Mouse (Mus musculus) telencephalon, adult 2 months (tissue): ENCODE data around the gene Trex1.

ENCODE experiments used
- DNase-seq: peaks from one replicate; pipeline ENCODE4 v3.0.0-alpha.2; 2011; ENCODE audit warnings: low read depth, low spot score

Gene Trex1

DNA sequence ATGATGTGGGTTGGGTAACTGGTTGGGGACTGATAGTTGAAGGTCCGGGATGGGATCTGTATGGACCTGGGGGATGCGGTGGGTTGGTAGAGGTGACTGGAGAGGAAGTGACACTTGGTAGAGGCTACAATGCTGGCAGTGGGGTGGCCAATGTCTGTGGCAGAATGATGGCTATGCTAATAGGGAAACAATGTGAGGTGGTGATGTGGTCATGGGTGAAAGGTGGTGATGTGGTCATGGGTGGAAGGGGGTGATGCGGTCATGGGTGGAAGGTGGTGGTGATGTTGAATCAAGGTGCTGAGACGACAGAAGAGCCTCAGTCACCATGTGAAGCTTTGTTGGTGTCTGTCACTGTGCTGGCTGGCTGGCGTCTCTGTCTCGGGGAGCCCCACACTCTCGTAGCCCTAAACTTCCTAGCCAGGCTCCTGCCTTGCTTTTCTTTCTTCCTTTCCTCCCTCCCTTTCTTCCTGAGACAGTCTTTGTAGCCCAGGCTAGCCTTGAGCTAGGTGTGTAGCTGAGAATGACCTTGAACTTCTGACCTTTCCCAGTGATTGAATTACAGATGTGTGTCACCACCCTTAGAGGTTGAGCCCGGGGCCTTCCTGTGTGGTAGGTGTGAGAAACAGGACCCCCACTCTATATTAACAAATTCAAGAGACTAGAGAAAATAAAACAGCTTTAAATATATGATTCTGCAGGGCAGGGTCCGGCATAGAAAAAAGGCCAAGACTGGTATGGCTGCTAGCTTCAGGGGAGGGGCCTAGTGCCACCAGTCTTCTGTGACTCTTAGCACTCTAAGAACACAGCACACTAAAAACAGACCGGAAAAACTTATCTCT is 7.7 kb downstream of the Trex1 start:
- no peak for DNase-seq

DNA sequence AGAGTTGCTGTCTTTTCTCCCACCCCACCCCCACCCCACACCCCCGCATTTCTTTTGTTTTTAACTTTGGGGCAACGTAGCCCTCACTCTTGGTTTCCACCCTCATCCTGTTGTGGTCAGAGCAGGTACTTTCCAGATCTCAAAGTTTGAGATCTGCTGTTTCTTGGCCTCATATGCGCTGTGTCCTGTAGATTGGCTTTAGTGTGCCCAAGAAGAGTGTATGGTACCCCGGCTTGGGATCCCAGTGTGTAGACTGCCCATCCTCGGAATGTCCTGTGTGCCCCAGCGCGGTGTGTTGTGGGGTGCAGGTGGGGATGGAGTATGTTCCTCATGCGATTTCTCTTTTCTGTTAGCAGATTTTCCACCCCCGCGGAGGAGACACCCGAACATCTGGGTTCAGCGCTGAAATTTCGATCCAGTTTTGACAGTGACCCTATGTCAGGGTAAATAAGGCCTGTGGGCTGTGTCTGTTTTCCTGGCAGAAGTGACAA is 8.5 kb downstream of the Trex1 start:
- no peak for DNase-seq

DNA sequence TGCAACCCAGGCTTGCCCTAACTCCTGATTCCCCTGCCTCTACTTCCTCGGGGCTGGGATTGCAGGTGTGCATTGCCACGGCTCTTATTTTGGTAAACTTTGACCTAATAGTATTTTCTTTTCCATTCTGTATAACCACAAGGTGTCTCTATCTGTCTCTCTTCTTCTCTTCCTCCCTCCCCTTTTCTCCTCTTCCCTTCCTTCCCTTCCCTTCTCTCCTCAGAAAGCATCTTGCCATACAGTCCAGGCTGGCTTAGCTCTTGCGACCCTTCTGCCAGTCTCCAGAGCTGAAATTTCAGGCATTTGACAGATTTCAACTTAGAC is 8.9 kb downstream of the Trex1 start:
- no peak for DNase-seq

DNA sequence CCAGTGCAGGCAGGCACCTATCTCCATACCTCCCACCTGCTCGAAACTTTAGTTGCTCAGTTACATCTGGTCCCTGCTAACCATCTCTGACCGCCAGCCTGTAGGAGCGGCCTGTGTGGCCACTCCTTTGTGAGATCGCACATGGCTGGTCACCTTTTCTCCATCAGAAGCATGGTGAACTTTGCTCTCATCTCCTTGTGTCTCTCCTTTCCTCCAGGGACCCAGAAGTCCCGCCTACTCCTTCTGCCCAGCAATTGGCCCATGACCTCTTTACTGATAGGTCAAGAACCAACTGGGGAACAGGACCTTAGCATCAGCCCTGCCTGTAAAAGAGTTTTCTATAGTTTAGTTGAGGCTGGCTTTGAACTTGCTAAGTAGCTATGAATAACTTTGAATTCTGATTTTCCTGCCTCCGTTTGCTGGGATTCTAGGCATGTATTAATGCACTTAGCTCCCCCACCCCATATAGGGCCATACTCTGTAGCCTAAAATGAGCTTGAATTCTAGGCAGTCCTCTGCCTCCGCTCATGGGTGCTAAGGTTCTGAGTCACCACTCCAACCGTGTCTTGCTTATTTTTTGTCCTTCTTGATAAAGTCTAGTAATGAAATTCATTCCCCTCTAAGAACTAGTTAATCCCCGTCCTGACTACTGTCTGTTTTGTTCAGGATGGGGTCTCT is 9.4 kb downstream of the Trex1 start:
- DNase-seq, result no peak

DNA sequence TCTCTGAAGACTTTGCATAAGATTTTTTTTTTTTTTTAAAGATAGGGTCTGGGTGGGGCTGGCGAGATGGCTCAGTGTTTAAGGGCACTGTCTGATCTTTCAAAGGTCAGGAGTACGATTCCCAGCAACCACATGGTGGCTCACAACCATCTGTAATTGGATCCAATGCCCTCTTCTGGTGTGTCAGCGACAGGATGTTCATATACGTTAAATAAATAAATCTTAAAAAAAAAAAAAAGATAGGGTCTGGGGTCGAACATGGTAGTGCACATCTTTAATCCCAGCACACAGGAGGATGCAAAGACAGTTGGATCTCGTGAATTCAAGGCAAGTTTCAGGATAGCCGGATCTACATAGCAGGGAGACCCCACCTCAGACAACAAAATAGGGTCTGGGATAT is 10.2 kb downstream of the Trex1 start:
- DNase-seq, result no peak

DNA sequence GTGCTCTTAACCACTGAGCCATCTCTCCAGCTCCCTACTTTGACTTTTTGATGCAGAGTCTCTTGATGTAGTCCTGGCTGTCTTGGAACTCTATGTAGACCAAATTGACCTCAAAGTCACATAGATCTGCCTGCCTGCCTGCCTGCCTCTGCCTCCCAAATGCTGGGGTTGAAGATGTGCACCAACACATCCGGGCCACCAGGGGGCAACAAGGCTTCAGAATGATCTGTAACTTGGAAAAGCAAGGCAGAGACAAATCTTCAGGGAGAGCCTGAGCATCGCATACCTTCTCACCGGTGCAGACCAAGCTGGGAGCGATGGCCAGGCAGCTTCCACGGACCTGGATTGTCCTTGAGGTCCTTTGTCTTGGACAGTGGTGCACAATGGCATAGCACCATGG is 13.2 kb downstream of the Trex1 start:
- no peak for DNase-seq

DNA sequence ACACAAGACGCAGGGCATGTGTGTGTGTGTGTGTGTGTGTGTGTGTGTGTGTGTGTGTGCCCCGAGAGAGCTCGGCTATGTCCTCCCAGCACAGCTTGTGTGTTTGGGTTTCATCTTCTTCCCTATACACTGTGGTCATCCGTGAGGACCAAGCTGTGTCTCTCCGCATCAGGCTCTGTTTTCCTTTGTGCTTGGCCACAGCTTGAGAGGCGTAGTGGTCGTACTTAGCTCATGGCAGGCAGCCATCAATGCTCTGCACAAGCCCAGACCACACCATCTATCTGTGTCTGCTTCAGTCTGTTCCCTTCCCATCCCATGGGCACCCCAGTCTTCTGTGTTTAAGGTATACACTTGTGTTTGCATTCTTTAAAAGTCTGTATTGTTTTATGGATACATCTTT is 18.2 kb downstream of the Trex1 start:
- no peak for DNase-seq

DNA sequence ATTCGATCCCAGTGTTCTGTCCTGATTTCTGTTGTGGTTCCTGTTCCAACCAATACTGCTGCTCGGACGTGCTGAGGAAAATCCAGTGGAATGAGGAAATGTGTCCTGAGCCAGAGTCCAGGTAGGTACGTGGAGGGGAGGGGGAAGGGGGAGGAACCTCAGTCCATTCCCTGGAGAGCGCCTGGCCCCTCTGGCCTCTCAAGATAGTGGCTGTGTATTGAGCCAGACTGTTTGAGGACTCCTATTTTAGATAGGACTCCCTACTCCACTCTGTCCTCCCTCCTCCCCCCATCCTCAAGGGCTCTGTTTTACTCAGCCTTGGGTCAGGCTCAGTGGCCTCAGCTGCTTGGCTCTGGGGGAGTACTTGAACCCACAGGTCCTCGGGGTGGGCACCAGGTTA is 18.6 kb downstream of the Trex1 start:
- no peak for DNase-seq

DNA sequence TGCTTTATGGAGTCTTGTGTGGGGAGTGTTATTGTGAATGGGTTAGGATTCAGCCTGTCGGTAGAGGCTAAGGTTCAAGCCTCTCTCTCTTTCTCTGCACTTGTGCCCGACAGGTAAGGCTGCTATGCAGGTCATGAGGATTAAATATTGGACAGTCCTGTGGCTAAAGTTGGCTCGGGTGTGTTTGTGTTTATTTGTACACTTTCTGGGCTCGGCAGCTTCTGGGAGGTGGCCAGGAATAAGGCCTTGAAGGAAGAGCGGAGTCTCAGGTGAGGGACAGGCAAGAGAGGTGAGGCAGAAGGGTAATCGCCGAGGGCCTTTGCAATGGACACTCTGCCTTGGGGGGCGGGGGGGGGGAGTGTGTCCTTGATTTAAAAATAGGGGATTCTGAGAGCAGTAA is 19.3 kb downstream of the Trex1 start:
- no peak for DNase-seq

DNA sequence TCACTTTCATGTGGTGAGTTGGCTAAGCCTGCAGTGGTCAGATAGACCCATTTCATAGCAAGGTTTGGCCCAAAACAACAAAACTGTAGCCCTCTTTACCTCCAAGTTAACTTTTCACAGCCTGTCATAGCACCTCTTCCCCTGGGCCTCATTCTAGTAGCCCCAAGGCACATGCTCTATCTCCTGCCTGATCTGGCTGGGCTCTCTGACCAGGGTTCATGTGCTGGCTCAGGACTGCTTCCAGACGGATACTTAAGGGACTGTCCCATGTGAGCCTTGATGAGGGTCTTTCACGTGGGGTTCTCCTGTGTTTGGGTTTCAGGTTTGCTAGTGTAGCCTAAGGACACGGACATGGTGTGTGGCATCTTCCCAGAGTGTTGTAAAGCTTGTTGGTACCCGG is 19.9 kb downstream of the Trex1 start:
- no peak for DNase-seq

DNA sequence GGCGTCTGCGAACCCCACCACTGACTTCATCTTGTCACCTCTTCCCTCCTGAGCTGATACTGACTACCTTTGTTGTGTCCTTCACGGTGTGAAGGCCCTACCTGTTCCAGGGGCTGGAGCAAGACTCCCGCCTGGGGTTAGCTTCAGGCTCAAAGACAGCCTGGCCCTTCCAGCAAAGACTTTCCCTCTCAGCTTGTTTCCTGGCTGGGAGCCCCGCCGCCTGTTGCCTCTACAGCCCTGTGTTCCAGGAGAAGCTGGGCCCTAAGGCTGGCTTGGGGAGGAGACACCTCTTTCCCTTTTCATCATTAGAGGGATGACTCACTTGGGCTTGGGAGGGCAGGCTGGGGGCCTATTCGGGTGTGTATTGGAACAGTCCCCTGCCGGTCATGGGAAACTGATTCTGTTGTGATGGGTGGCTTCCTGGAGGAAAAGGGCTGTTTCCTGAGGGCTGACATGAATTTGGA is 20.6 kb downstream of the Trex1 start:
- no peak for DNase-seq

DNA sequence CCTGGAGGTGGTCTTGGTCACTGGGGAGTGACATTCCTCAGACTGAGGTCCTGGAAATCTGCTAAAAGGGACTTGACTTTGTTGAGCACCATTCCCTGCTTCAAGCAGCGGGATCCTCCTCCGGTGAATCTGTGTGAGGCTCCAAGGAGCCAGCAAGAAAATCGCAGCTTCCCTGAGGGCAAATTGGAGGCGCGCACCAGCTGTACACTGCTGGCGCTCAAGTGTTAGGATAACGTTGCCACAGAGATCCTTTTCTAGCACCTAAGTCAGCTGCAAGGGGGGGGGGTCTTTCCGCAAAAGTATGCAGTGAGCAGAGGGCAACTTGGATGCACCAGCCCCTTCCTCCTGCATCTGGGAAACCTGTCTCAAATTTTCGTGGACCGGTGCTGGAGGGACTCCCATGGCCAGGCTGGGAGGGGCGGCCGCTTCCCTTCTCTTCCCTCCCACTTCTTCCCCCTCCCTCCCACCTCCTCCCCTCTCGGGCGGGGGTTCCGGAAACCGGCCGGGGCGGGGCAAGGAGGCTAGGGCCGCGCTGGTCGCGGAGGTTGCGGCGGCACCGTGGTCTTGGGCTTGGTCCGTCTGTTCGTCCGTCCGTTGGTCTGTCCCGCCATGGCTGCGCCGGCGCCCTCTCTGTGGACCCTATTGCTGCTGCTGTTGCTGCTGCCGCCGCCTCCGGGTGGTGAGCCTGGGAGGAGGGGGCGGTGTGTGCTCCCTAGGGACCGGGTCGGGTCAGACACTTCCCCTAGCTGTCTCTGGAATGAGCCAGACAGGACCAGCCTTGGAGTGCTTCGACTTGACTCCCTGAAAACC is 21.2 kb downstream of the Trex1 start, which contains the start of gene Shisa5:
Gene Shisa5, plus strand, starts transcription at position 480 of the 810 bp plus-strand sequence.
- no peak for DNase-seq

DNA sequence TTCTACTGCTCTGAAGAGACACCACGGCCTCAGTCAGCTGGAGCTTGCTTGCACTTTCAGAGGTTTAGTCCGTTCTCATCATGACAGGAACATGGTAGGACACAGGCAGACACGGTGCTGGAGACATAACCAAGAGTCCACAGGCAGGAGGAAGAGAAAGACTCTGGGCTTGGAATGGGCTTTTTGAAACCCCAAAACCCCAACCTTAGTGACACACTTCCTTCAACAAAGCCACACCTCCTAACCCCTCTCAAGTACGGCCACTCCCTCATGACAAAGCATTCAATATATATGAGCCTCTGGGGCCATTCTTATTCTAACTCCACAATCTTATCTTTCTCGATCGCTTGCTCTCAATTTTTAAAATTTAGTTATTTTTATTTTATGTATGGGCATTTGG is 27.1 kb downstream of the Trex1 start:
- DNase-seq, result no peak

DNA sequence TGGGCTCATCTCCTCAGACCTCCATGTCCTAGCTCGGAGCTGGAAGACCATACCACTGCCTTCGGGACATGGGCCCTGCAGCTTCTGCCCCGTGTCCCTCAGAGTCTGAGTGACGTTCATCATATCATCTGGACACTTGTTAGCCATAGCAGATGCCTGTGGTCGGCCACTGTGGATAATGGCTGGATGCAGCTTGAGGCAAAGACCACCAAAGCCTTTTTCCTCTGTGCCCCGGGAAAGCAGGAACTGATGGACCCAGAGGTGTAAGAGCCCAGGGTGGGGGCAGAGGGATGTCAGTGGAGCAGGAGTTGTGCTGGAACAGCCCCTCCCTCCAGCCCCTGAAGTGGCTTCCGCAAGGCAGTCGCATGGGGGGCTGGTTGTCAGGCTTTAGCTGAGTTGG is 27.8 kb downstream of the Trex1 start:
- no peak for DNase-seq

DNA sequence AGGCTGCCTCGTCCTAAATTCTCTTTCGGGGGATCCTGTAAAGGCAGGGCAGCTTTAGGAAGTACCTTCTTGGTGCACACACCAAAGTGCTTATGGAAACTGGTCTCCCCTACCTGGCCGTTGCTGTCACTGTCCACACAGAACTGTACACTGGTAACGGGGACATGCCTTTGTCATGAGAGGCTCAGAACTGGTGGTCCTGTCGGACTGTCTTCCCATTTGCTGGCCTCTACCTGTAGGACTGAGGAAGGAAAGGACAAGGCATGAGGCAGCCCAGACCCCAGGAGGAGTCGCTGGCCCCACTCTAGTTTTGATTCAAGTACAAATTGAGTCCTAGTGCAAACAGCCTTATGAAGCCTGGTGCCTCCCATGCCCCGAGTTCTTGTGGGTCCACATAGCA is 28.5 kb downstream of the Trex1 start:
- no peak for DNase-seq

DNA sequence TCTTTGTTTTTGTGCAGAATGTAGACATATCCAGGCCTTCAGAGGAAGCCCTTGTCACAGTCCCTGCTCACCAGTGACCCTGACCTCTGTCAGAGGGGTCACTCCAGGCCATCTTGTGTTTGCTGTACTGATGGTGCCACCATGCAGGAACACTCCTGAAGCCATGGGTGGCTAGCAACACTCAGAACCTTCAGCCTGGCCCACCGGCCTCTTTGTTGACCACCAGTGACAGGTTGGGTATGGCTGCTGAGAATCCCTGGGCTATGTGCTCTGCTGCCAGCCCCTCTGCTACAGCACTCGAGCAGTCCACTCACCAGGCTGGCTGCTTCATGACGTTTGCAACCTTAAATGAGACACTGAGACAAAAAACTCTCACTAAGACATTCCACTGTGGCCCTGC is 29.2 kb downstream of the Trex1 start:
- DNase-seq, result no peak

DNA sequence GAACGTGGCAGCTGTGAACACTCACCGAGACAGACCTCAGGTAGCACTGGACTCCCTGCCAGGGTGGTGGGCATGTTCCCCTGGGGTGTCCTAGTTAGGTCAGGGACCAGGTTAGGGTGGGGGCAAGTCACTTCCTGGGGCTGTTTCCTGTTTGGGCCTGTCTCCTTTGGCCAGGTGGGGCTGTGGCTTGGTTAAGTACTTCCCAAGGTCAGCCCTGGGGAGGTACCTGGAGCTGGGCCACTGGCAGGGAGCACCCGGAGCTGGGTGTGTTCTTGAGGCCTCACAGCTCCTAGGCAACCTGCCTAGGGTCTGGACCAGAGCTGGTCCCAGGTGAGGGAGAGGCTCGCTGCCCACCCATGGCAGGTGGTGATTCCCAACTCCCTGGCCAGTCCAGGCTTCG is 30.6 kb downstream of the Trex1 start:
- no peak for DNase-seq

DNA sequence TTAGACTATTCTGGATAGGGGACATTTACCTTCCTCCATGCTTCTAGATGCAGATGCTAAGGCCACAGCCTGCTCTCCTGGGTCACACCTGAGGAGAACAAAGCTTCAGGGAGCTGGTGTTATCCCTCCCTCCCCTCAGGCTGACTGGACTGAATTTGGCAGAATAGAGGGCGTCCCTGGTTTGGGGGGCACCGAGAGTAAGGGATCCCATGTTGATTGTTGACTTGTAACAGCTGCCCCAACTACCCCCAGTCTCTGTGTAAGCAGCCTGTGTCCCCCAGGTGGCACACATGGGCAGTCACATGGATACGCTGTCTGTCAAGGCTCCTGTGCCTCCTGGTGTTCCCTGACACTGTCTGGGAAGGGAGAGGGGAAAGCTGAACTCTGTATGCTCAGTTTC is 31.1 kb downstream of the Trex1 start:
- no peak for DNase-seq

DNA sequence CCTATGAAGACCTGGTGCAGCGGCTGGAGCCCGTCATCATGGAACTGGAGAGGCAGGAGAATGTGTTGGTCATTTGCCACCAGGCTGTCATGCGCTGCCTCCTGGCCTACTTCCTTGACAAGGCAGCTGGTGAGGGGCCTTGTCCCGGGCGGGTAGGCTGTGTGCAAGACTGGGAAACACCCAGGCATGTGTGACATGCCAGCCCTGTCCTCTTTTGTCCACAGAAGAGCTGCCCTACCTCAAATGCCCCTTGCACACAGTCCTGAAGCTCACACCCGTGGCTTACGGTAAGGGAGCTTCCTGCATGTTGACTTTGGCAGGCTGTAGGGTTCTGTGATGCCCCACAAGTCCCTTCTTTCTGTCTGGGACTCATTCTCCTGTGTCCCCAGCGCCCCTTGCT is 32.0 kb downstream of the Trex1 start:
- DNase-seq, result no peak

DNA sequence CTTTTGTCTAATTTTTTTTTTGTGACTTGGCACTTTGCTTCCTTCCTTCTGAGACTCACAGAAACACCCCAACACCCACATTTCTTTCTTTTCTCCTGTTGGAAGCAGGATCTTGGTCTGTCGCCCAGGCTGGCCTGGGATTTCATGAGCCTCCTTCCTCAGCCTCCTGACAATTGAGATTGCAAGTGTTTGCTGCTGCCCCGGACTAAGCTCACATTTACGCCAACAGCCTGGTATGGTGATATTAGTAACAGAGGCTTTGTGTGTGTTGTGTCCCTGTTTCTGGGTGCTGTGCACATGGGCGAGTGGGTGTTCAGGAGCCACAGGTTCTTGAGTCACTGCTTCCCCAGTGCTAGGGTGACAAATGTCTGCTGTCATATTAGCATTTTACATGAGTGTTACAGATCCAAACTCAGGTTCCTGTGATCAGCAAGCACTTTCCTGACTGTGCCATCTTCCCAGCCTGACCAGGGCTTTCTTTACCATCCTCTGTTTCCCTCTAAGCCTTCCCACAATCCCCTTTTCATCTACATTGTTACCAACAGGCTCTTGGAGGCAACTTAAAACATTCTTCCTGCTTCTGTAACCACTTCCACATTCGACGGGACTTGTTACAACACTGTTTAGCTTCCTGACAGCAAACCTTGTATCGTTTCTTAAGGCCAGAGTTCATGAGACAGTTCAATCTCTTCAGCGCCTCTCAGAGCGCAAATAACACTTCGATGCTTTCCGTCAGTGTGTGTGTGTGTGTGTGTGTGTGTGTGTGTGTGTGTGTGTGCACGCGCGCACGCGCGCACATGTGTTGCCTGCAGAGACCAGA is 36.5 kb downstream of the Trex1 start:
- peak; percentile 79 for DNase-seq

DNA sequence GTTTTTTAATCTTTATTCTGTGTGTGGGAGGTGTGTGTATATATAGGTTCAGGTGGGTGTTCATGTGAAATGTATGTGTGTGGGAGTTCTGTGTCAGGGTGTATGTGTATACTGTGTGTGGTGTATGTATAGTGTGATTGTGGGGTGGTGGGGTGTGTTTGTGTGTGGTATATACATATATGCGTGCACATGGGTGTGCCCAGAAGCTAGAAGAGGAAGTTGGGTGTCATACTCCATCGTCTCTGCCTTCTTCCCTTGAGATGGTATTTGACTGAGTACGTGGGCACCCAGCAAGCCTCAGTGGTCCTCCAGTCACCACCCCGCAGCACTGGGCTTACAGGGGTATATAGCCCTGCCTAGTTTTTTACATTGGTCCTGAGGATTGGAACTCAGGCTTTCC is 38.1 kb downstream of the Trex1 start:
- DNase-seq, result no peak
